9 mouse cellular contexts compared by ENCODE assay signal in the genomic region with DNA sequence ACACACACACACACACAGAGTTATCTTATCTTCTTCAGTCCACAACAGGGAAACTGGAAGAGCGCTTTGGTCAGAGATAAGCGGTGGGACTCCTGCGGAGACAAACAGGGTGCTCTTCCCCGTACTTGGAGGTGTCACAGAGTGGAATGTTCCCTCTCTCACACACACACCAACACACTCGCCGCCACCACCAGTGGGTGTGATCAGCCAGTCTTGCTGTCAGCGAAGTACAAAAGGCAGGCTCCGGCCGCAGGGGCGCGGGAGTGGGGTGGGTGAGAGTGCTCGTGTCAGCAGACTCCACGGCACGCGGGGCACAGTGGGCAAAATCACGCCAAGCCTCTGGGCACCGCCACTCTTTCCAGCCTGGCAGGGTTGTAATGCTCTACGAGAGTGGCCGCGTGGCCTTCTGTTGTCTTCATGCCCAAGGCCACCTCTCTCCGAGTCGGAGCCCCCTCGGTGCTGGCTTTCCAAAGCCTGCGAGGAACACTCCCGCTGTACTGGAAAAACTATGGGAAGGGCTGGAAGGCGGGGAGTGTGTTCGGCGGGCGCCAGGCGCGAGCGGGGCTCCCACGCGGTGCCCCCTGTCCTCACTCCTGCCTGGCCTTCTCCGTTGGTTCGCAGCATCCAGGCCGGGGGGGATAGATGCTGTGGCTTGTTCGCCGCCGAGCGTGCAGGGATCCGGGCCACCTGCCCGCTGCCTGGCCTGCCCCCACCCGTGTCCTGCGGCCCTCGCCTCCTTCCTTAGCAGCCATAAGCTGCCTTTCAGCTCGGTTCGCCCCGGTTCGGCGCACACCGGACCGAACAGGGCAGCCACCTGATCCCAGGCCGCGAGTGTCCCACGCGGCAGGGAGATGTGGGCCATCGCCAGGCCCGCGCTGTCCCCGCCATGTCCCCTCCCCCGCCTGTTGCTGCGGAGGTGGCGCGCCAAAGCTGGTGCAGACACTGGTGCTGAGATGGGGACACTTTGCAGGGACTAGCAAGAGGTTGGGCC. TPM values are rescaled to one million over a fixed set of nuclear protein-coding genes. Genes with fewer than 3 reads are reported as not detected.
DNase-seq lines count a peak whose midpoint lies in the region; ATAC-seq and TF ChIP-seq lines count a peak whose summit lies in the region.
"Had no signal": no experiment of that assay in that cellular context is flagged by ENCODE, and none has a peak within 500 bp of the region (broad histone marks: within the 10 kb centered on the region; RNA-seq: fewer than 3 reads in every experiment).

No protein-coding gene starts in this region.

- no peak overlapping the region for H3K27ac ChIP-seq in brown adipose tissue, adult 24 weeks (replicated peaks; ENCODE audit: low read depth, low read length)
- no peak overlapping the region for H3K27ac ChIP-seq in forebrain, embryonic 14.5 days (ENCODE audit: low read depth, low read length)
- no peak overlapping the region for H3K27ac ChIP-seq in intestine, postnatal 0 days (ENCODE audit: low read depth, low read length)
- peak overlapping the region; percentile 55 for H3K27ac ChIP-seq in midbrain, embryonic 16.5 days (ENCODE audit: low read length)

- H3K4me3 ChIP-seq in brown adipose tissue, adult 24 weeks (ENCODE audit: insufficient read depth, low read depth, low read length), result 0 out of 2 replicates have a peak overlapping the region, but pooled peaks have one; percentile 16
- H3K4me3 ChIP-seq in forebrain, embryonic 14.5 days (ENCODE audit: low read depth, low read length), result peak overlapping the region; percentile 34
- H3K4me3 ChIP-seq in intestine, postnatal 0 days (ENCODE audit: low read depth, low read length), result peak overlapping the region; percentile 31
- peak overlapping the region; percentile 42 for H3K4me3 ChIP-seq in midbrain, embryonic 16.5 days (ENCODE audit: low read depth, low read length)

- H3K27me3 ChIP-seq in forebrain, embryonic 14.5 days (replicated peaks; ENCODE audit: control insufficient read depth, insufficient read depth, low read length), result peaks cover 43% of the 10 kb centered on the region
- H3K27me3 ChIP-seq in intestine, postnatal 0 days (replicated peaks; ENCODE audit: control insufficient read depth, insufficient read depth, low read length), result peaks cover 60% of the 10 kb centered on the region
- H3K27me3 ChIP-seq in midbrain, embryonic 16.5 days (ENCODE audit: control insufficient read depth, insufficient read depth, low read depth, low read length), result peaks cover 4% of the 10 kb centered on the region

- H3K4me1 ChIP-seq in brown adipose tissue, adult 24 weeks (ENCODE audit: control insufficient read depth, insufficient read depth, insufficient read length, low read length), result peaks cover 3% of the 10 kb centered on the region
- peaks cover 14% of the 10 kb centered on the region for H3K4me1 ChIP-seq in forebrain, embryonic 14.5 days (ENCODE audit: control insufficient read depth, insufficient read depth, low read length)
- no peaks in the 10 kb centered on the region; the same call in 1 of the 2 replicates for H3K4me1 ChIP-seq in intestine, postnatal 0 days (replicated peaks; ENCODE audit: control insufficient read depth, insufficient read depth, low read length)
- H3K4me1 ChIP-seq in midbrain, embryonic 16.5 days (ENCODE audit: control insufficient read depth, insufficient read depth, low read length), result peaks cover 29% of the 10 kb centered on the region; the same call in 1 of the 2 replicates

- intact Hi-C loops in heart, postnatal 25 days (cut with DNase I), result loop anchor here (5.0 kb wide), 1 partner anchor 48 kb away; no protein-coding TSS in a partner anchor

- no peak for TF ChIP-seq CTCF in intestine, postnatal 0 days (IDR thresholded peaks at IDR 0.05; ENCODE audit: low read depth)

- peak overlapping the region; percentile 60 for H3K9ac ChIP-seq in forebrain, embryonic 14.5 days (ENCODE audit: low read length)
- H3K9ac ChIP-seq in intestine, postnatal 0 days (ENCODE audit: low read depth, low read length), result no peak overlapping the region
- peak overlapping the region; percentile 63 for H3K9ac ChIP-seq in midbrain, embryonic 16.5 days (ENCODE audit: low read depth, low read length)

- peak; percentile 27 to 64 for DNase-seq in heart, adult 18-20 months
- no peak for DNase-seq in heart, postnatal 25 days (ENCODE audit: low spot score)
- DNase-seq in forebrain, embryonic 14.5 days (ENCODE audit: low spot score), result no peak
- no peak for DNase-seq in spleen, postnatal 10 days (ENCODE audit: low spot score in 2 of 2)
- DNase-seq in spleen, postnatal 14 days (ENCODE audit: low spot score in 2 of 2), result no peak

- no peaks in the 10 kb centered on the region for H3K9me3 ChIP-seq in forebrain, embryonic 14.5 days (replicated peaks; ENCODE audit: control insufficient read depth, low read length)
- H3K9me3 ChIP-seq in intestine, postnatal 0 days (ENCODE audit: control insufficient read depth), result no peaks in the 10 kb centered on the region
- no peaks in the 10 kb centered on the region for H3K9me3 ChIP-seq in midbrain, embryonic 16.5 days (replicated peaks; ENCODE audit: control insufficient read depth, low read length, poor library complexity, severe bottlenecking)

- 3% methylated on average over 61 of the region's 65 CpGs for WGBS in forebrain, embryonic 14.5 days
- 4% methylated on average over 62 of the region's 65 CpGs for WGBS in intestine, postnatal 0 days
- WGBS in midbrain, embryonic 16.5 days, result 3% methylated on average over 65 of the region's 65 CpGs

- H3K4me2 ChIP-seq in forebrain, embryonic 14.5 days (ENCODE audit: low read length), result peak overlapping the region; percentile 74
- peak overlapping the region; percentile 62 for H3K4me2 ChIP-seq in intestine, postnatal 0 days (replicated peaks; ENCODE audit: low read depth)
- peak overlapping the region; percentile 69 for H3K4me2 ChIP-seq in midbrain, embryonic 16.5 days (ENCODE audit: low read length)

- ATAC-seq in forebrain, embryonic 14.5 days, result 0 out of 2 replicates have a peak, but pooled peaks have one; percentile 3
- ATAC-seq in intestine, postnatal 0 days, result no peak
- ATAC-seq in midbrain, embryonic 16.5 days, result peak; percentile 13; the same call in 1 of the 2 replicates

- H3K36me3 ChIP-seq in forebrain, embryonic 14.5 days (ENCODE audit: control insufficient read depth, insufficient read depth, low read length), result no peaks in the 10 kb centered on the region
- H3K36me3 ChIP-seq in intestine, postnatal 0 days (ENCODE audit: control insufficient read depth, insufficient read depth), result no peaks in the 10 kb centered on the region
- no peaks in the 10 kb centered on the region for H3K36me3 ChIP-seq in midbrain, embryonic 16.5 days (ENCODE audit: control insufficient read depth, insufficient read depth, low read length)

RNA-seq across cellular contexts. Expression of gene Prox1, which starts 4.5 kb away (rescaled TPM):
- 10 to 100 TPM; 36.6 to 44.4 TPM for total RNA-seq in heart, adult 18-20 months (2021)
- 10 to 100 TPM; 48.8 to 48.9 TPM for total RNA-seq in heart, postnatal 25 days (2021)
- 0.24 TPM in 1 of 2 replicates, not detected in the other for polyA plus RNA-seq in brown adipose tissue, adult 24 weeks (2012; ENCODE audit: insufficient read depth, insufficient read length, missing spikeins)
- polyA plus RNA-seq in forebrain, embryonic 14.5 days (2014; fragmentation: Nextera tagmentation; extraction: Ambion mirVana), result 10.2 and 12.8 TPM in 2 replicates
- 1.4 and 1.5 TPM in 2 replicates for polyA plus RNA-seq in intestine, postnatal 0 days (2015; fragmentation: Nextera tagmentation; extraction: Ambion mirVana)
- 15.9 and 33.5 TPM in 2 replicates for polyA plus RNA-seq in midbrain, embryonic 16.5 days (2015; fragmentation: Nextera tagmentation; extraction: Ambion mirVana)
- total RNA-seq: hematopoietic stem cell, adult 5-6 weeks had no signal

Comparison
In these comparisons a context has a peak if more than half of its experiments do, and no peak if none do; other contexts are left out.
1. DNase-seq: peak in heart, adult 18-20 months (2 of 2); none in heart, postnatal 25 days (single experiment), forebrain, embryonic 14.5 days (single experiment), spleen, postnatal 10 days (0 of 2) and spleen, postnatal 14 days (0 of 2).
2. Peak in every context shown above with its lines, with median percentiles within 50 percentile points of each other: H3K4me3 ChIP-seq and H3K4me2 ChIP-seq.